Mouse (Mus musculus): ENCODE measurements at regions not wholly inside any gene's neighbourhood (a gene's known extent, or its start where the extent isn't known, plus 50 kb on each side); places are given as distances from the start of the nearest gene placed in this dataset.

- no peak for ATAC-seq (ENCODE audit: insufficient number of reproducible peaks, insufficient read depth, low FRiP score, low TSS enrichment)
- Histone ChIP-seq H3K4me3 (no peak overlapping the region), H3K9ac (no peak overlapping the region)
These were observed 472.6 kb upstream of the Tmem132c start for GRCm38 (mm10) chr5:126769031-126769430.

GRCm38 (mm10) chr5:126787706-126788610 is 453.6 kb upstream of the Tmem132c start:
- no peak for ATAC-seq (ENCODE audit: insufficient number of reproducible peaks, insufficient read depth, low FRiP score, low TSS enrichment)
- Histone ChIP-seq H3K4me1 (peaks cover 5% of the 10 kb centered on the region; the same call in 1 of the 2 replicates), H3K27ac (no peak overlapping the region), H3K9me3 (0 out of 2 replicates have a peak, but pooled peaks cover under 1% of the 10 kb centered on the region), H3K36me3 (no peaks in the 10 kb centered on the region), H3K27me3 (0 out of 2 replicates have a peak, but pooled peaks cover 3% of the 10 kb centered on the region), H3K4me3 (peak overlapping the region; percentile 33), H3K9ac (no peak overlapping the region), H3K4me2 (replicated peaks) (peak overlapping the region; percentile 58)
- WGBS, result 3% methylated on average over 29 of the region's 29 CpGs

More at GRCm38 (mm10) chr5:126769031-126769430, 472.6 kb upstream of the Tmem132c start:
- no peaks in the 10 kb centered on the region for H3K4me1 ChIP-seq
- no peak overlapping the region for H3K27ac ChIP-seq
- 29% methylated on average over 11 of the region's 11 CpGs for WGBS
- no peaks in the 10 kb centered on the region for H3K36me3 ChIP-seq
- H3K27me3 ChIP-seq, result peaks cover 7% of the 10 kb centered on the region; the same call in 1 of the 2 replicates
- 0 out of 2 replicates have a peak overlapping the region, but pooled peaks have one; percentile 17 for H3K4me2 ChIP-seq (replicated peaks)
- H3K9me3 ChIP-seq, result no peaks in the 10 kb centered on the region

GRCm38 (mm10) chr5:126799698-126800279 is 441.8 kb upstream of the Tmem132c start:
- no peak for ATAC-seq (ENCODE audit: insufficient number of reproducible peaks, insufficient read depth, low FRiP score, low TSS enrichment)
- Histone ChIP-seq H3K4me2 (replicated peaks) (no peak overlapping the region), H3K4me1 (no peaks in the 10 kb centered on the region), H3K27me3 (no peaks in the 10 kb centered on the region), H3K27ac (no peak overlapping the region), H3K9ac (no peak overlapping the region), H3K4me3 (no peak overlapping the region), H3K9me3 (no peaks in the 10 kb centered on the region), H3K36me3 (no peaks in the 10 kb centered on the region)
- 89% methylated on average over 8 of the region's 8 CpGs for WGBS

GRCm38 (mm10) chr5:126806656-126807055 is 435.0 kb upstream of the Tmem132c start:
- Histone ChIP-seq H3K9me3 (no peaks in the 10 kb centered on the region), H3K4me3 (no peak overlapping the region), H3K4me1 (no peaks in the 10 kb centered on the region), H3K9ac (no peak overlapping the region), H3K36me3 (no peaks in the 10 kb centered on the region), H3K4me2 (replicated peaks) (no peak overlapping the region), H3K27ac (no peak overlapping the region), H3K27me3 (no peaks in the 10 kb centered on the region)
- no peak for ATAC-seq (ENCODE audit: insufficient number of reproducible peaks, insufficient read depth, low FRiP score, low TSS enrichment)

- Histone ChIP-seq H3K4me1 (no peaks in the 10 kb centered on the region), H3K9ac (no peak overlapping the region), H3K27ac (no peak overlapping the region), H3K9me3 (no peaks in the 10 kb centered on the region), H3K36me3 (no peaks in the 10 kb centered on the region), H3K27me3 (no peaks in the 10 kb centered on the region), H3K4me2 (replicated peaks) (no peak overlapping the region), H3K4me3 (no peak overlapping the region)
- ATAC-seq (ENCODE audit: insufficient number of reproducible peaks, insufficient read depth, low FRiP score, low TSS enrichment), result no peak
These were observed 425.5 kb upstream of the Tmem132c start for GRCm38 (mm10) chr5:126816069-126816468.

GRCm38 (mm10) chr5:126835440-126835839 is 406.2 kb upstream of the Tmem132c start:
- Histone ChIP-seq H3K27me3 (no peaks in the 10 kb centered on the region), H3K27ac (no peak overlapping the region), H3K9ac (no peak overlapping the region), H3K36me3 (no peaks in the 10 kb centered on the region), H3K4me1 (no peaks in the 10 kb centered on the region), H3K4me2 (replicated peaks) (no peak overlapping the region), H3K4me3 (no peak overlapping the region), H3K9me3 (no peaks in the 10 kb centered on the region)
- ATAC-seq (ENCODE audit: insufficient number of reproducible peaks, insufficient read depth, low FRiP score, low TSS enrichment), result no peak
- WGBS, result 90% methylated on average over 3 of the region's 3 CpGs

GRCm38 (mm10) chr5:126842606-126843005 is 399.0 kb upstream of the Tmem132c start:
- no peaks in the 10 kb centered on the region for H3K36me3 ChIP-seq
- no peaks in the 10 kb centered on the region for H3K9me3 ChIP-seq
- WGBS, result 75% methylated on average over 4 of the region's 4 CpGs
- no peak overlapping the region for H3K27ac ChIP-seq
- no peak overlapping the region for H3K9ac ChIP-seq
- no peaks in the 10 kb centered on the region for H3K27me3 ChIP-seq
- no peak overlapping the region for H3K4me3 ChIP-seq
- H3K4me2 ChIP-seq (replicated peaks), result no peak overlapping the region
- no peaks in the 10 kb centered on the region for H3K4me1 ChIP-seq
- no peak for ATAC-seq (ENCODE audit: insufficient number of reproducible peaks, insufficient read depth, low FRiP score, low TSS enrichment)

- no peak overlapping the region for H3K4me3 ChIP-seq
- ATAC-seq (ENCODE audit: insufficient number of reproducible peaks, insufficient read depth, low FRiP score, low TSS enrichment), result no peak
- H3K9me3 ChIP-seq, result no peaks in the 10 kb centered on the region
- H3K4me2 ChIP-seq (replicated peaks), result no peak overlapping the region
- no peaks in the 10 kb centered on the region for H3K36me3 ChIP-seq
- H3K4me1 ChIP-seq, result no peaks in the 10 kb centered on the region
- WGBS, result 83% methylated on average over 1 of the region's 1 CpGs
- H3K27me3 ChIP-seq, result no peaks in the 10 kb centered on the region
- no peak overlapping the region for H3K9ac ChIP-seq
- no peak overlapping the region for H3K27ac ChIP-seq
These were observed 379.5 kb upstream of the Tmem132c start for GRCm38 (mm10) chr5:126862078-126862477.

GRCm38 (mm10) chr5:126875842-126876241 is 365.8 kb upstream of the Tmem132c start:
- Histone ChIP-seq H3K4me3 (no peak overlapping the region), H3K9ac (no peak overlapping the region), H3K9me3 (0 out of 2 replicates have a peak, but pooled peaks cover 3% of the 10 kb centered on the region), H3K4me1 (peaks cover 4% of the 10 kb centered on the region; the same call in 1 of the 2 replicates), H3K4me2 (replicated peaks) (no peak overlapping the region), H3K27me3 (no peaks in the 10 kb centered on the region), H3K27ac (no peak overlapping the region), H3K36me3 (no peaks in the 10 kb centered on the region)
- 81% methylated on average over 1 of the region's 1 CpGs for WGBS
- no peak for ATAC-seq (ENCODE audit: insufficient number of reproducible peaks, insufficient read depth, low FRiP score, low TSS enrichment)

- Histone ChIP-seq H3K9ac (no peak overlapping the region), H3K4me1 (no peaks in the 10 kb centered on the region), H3K27ac (no peak overlapping the region), H3K36me3 (no peaks in the 10 kb centered on the region), H3K9me3 (0 out of 2 replicates have a peak, but pooled peaks cover 4% of the 10 kb centered on the region), H3K27me3 (no peaks in the 10 kb centered on the region), H3K4me2 (replicated peaks) (no peak overlapping the region), H3K4me3 (no peak overlapping the region)
- 68% methylated on average over 1 of the region's 1 CpGs for WGBS
- no peak for ATAC-seq (ENCODE audit: insufficient number of reproducible peaks, insufficient read depth, low FRiP score, low TSS enrichment)
These were observed 350.9 kb upstream of the Tmem132c start for GRCm38 (mm10) chr5:126890710-126891109.

GRCm38 (mm10) chr5:126893063-126893462 is 348.5 kb upstream of the Tmem132c start:
- no peaks in the 10 kb centered on the region for H3K4me1 ChIP-seq
- no peak overlapping the region for H3K9ac ChIP-seq
- H3K27me3 ChIP-seq, result no peaks in the 10 kb centered on the region
- H3K36me3 ChIP-seq, result no peaks in the 10 kb centered on the region
- no peak overlapping the region for H3K4me3 ChIP-seq
- no peak overlapping the region for H3K27ac ChIP-seq
- no peak overlapping the region for H3K4me2 ChIP-seq (replicated peaks)
- 93% methylated on average over 4 of the region's 4 CpGs for WGBS
- 0 out of 2 replicates have a peak, but pooled peaks cover 4% of the 10 kb centered on the region for H3K9me3 ChIP-seq
- no peak for ATAC-seq (ENCODE audit: insufficient number of reproducible peaks, insufficient read depth, low FRiP score, low TSS enrichment)

- Histone ChIP-seq H3K9me3 (no peaks in the 10 kb centered on the region), H3K27ac (no peak overlapping the region), H3K9ac (no peak overlapping the region), H3K4me1 (no peaks in the 10 kb centered on the region), H3K4me3 (no peak overlapping the region), H3K4me2 (replicated peaks) (no peak overlapping the region), H3K36me3 (no peaks in the 10 kb centered on the region), H3K27me3 (no peaks in the 10 kb centered on the region)
- 81% methylated on average over 2 of the region's 2 CpGs for WGBS
- no peak for ATAC-seq (ENCODE audit: insufficient number of reproducible peaks, insufficient read depth, low FRiP score, low TSS enrichment)
These were observed 331.5 kb upstream of the Tmem132c start for GRCm38 (mm10) chr5:126910084-126910483.
